Mouse (Mus musculus) erythroblast, embryonic 14.5 days (primary cell): ENCODE results near the gene Zbtb2. TPM values are rescaled to one million over a fixed set of nuclear protein-coding genes. Genes with fewer than 3 reads are reported as not detected.

Source experiments
- H3K27me3 ChIP-seq: 2 replicates; pipeline ENCODE4 v1.6.1; 2012; ENCODE audit warnings: inconsistent platforms; ENCODE audit not compliant: control insufficient read depth
- H3K36me3 ChIP-seq: 2 replicates; pipeline ENCODE4 v1.6.1; 2012; ENCODE audit warnings: mild to moderate bottlenecking, inconsistent platforms; ENCODE audit not compliant: control insufficient read depth
- H3K4me1 ChIP-seq: 2 replicates; pipeline ENCODE4 v1.6.1; 2012; ENCODE audit warnings: inconsistent platforms; ENCODE audit not compliant: control insufficient read depth
- H3K4me3 ChIP-seq: replicated peaks from 2 replicates; pipeline ENCODE3; 2012; ENCODE audit warnings: moderate library complexity, mild to moderate bottlenecking, inconsistent platforms
- H3K9me3 ChIP-seq: 2 replicates; pipeline ENCODE4 v1.6.1; 2012; ENCODE audit warnings: low read length, inconsistent platforms, mixed read lengths; ENCODE audit not compliant: control insufficient read depth
- GATA1 ChIP-seq: IDR thresholded peaks from 2 replicates; pipeline ENCODE4 v1.6.1; 2012; ENCODE audit warnings: low read length, inconsistent platforms, mixed read lengths
- TAL1 ChIP-seq: IDR thresholded peaks from 3 replicates; pipeline ENCODE4 v1.6.1; 2012; ENCODE audit warnings: low read length, inconsistent platforms, mixed read lengths
- polyA plus RNA-seq: library from polyadenylated mRNA; stranded (reverse); fragments of >175 nt; gene quantifications from 2 replicates; pipeline ENCODE4 v1.2.3, GENCODE M21; 2012

The Zbtb2 gene
- polyA plus RNA-seq, 1 experiment: 0.20 TPM

DNA sequence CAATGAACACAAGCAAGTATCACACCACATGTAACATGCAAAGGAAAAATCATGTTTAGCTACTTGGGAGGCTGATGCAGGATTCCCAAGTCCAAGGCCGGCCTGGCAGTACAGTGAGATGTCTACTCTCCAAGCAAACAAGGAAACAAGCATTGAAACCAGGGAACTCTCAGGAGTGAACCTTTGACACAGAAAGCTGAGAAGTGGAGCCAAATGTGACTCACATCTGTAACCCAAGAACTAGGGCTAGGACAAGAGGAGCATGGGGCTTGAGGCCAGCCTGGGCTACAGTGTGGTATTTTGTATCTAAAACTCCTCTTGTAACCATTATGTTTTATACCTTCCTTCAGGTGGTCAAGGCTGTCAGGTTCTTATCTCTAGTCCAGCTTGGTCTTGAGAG is 19.3 kb upstream of the Zbtb2 start:
- no peak for TF ChIP-seq GATA1
- no peak for TF ChIP-seq TAL1
- H3K36me3 ChIP-seq: peaks cover 59% of the 10 kb centered on the region
- H3K27me3 ChIP-seq: no peaks in the 10 kb centered on the region
- no peaks in the 10 kb centered on the region for H3K9me3 ChIP-seq
- H3K4me3 ChIP-seq: no peak overlapping the region
- peaks cover 9% of the 10 kb centered on the region for H3K4me1 ChIP-seq

DNA sequence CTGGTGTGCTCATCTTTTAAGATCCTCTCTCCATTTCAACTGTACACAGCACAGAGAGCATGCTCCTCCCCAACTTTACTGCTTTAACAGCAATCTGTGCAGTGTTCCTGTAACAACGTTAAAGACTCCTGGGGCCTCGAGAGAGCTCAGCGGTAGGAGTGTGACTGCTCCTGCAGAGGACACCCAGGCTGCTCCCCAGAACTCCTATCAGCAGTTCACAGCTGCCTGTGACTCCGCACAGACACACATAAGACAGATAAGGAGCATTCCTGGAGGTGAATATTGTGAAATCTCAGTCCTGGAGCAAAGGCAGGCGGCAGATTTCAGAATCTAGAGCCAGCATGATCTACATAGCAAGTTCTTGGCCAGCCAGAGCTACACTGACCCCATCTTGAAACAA is 17.6 kb upstream of the Zbtb2 start:
- Histone ChIP-seq H3K4me1 (peaks cover 9% of the 10 kb centered on the region), H3K4me3 (no peak overlapping the region)
- TF ChIP-seq GATA1 (no peak), TAL1 (peak; percentile 33; the same call in 1 of the 3 replicates)

DNA sequence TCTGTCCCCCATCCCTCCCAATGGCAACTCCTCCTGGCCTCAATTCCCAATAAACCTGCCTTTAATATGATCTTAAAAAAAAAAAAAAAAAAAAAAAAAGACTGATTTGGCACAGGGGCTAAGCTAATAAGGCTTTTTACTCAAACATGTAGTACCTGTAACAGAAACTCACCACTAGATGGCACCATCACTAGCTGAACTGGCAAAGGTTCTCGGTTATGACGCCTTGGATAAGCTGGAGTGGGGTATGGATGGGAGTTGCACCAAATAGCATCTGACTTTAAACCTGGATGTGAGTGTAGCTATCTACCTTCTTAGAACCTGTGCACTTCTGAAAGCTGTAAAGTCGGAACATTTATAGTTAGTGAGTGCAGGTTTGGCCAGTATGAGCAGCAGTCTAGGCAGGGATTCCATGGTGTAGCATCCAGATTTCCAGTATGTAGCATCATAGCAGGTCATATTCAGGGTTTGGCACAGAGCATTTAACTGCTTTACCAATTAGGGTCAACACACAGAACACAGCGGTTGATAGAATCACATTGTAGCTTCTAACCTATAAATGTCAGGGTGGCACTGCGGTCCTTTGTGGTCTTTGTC is 17.1 kb upstream of the Zbtb2 start:
- Histone ChIP-seq H3K36me3 (peaks cover 52% of the 10 kb centered on the region), H3K9me3 (no peaks in the 10 kb centered on the region), H3K27me3 (no peaks in the 10 kb centered on the region), H3K4me1 (peaks cover 9% of the 10 kb centered on the region), H3K4me3 (no peak overlapping the region)
- TF ChIP-seq GATA1 (no peak), TAL1 (no peak)

More for the DNA sequence above, 17.6 kb upstream of the Zbtb2 start:
- H3K9me3 ChIP-seq: no peaks in the 10 kb centered on the region
- H3K36me3 ChIP-seq: peaks cover 55% of the 10 kb centered on the region
- H3K27me3 ChIP-seq: no peaks in the 10 kb centered on the region

DNA sequence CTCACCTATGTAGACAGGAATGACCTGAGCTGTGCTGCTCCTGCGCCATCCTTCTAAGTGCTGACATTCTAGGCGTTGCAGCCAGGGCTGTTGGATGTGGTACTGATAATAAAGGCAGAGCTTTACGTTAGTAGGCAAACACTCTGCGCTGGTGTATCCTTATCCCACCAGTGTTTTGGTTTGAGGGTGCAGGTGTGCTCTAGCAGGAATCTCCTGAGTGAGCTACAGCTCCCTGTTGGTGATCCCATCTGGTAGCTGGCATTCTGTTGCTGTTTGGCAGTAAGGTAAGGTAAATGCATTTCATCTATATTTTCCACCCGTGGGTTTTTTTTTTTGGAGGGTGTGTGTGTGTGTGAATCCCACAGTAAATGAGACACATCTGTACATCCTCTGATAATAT is 10.2 kb upstream of the Zbtb2 start:
- no peaks in the 10 kb centered on the region for H3K27me3 ChIP-seq
- peaks cover 54% of the 10 kb centered on the region for H3K36me3 ChIP-seq
- H3K9me3 ChIP-seq: no peaks in the 10 kb centered on the region
- H3K4me3 ChIP-seq: no peak overlapping the region
- TF ChIP-seq GATA1 (no peak), TAL1 (no peak)
- H3K4me1 ChIP-seq: peaks cover 6% of the 10 kb centered on the region

DNA sequence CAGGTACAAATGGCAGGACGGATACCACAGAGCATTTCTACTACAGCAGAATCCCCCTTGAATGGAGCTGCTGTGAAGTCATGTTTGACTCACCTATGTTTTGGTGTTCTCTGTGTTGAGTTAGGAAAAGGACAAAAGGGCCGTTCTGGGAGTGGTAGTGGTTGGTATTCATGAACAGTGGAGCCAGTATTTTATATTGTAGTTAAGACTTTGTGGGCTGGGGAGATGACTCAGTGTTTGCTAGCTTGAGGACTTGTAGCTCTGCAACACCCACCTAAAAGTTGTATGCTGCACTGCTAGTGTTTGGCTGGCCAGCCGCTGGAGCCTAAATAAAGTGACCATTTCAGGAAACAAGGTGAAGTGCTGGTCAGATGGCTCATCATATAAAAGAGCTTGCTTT is 7.4 kb upstream of the Zbtb2 start:
- no peaks in the 10 kb centered on the region for H3K9me3 ChIP-seq
- no peaks in the 10 kb centered on the region for H3K27me3 ChIP-seq
- H3K36me3 ChIP-seq: peaks cover 61% of the 10 kb centered on the region
- TF ChIP-seq GATA1 (no peak), TAL1 (no peak)
- peaks cover 23% of the 10 kb centered on the region for H3K4me1 ChIP-seq
- H3K4me3 ChIP-seq: no peak overlapping the region

DNA sequence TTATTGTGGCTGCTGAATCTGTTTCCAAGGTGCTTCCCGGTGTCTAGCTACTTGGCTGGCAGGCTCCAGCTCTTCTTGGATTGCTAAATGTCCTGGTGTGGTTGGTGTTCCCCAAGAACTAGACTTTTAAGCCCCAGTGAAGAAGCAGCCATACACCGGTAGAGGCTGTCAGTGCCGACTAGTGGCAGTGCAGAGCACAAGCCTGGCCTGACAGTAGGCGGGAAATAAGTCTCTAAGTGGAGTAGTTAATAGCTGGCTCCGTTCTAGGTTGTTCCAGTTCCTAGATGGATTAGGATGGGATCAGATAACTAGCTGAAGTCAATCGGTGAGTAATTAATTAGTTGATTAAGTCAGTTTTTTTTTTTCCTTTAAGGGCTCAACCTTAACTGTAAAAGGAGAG is 3.9 kb upstream of the Zbtb2 start:
- no peaks in the 10 kb centered on the region for H3K27me3 ChIP-seq
- peaks cover 57% of the 10 kb centered on the region for H3K36me3 ChIP-seq
- no peak for TF ChIP-seq GATA1
- no peak for TF ChIP-seq TAL1
- no peak overlapping the region for H3K4me3 ChIP-seq
- H3K9me3 ChIP-seq: no peaks in the 10 kb centered on the region
- H3K4me1 ChIP-seq: peaks cover 40% of the 10 kb centered on the region

DNA sequence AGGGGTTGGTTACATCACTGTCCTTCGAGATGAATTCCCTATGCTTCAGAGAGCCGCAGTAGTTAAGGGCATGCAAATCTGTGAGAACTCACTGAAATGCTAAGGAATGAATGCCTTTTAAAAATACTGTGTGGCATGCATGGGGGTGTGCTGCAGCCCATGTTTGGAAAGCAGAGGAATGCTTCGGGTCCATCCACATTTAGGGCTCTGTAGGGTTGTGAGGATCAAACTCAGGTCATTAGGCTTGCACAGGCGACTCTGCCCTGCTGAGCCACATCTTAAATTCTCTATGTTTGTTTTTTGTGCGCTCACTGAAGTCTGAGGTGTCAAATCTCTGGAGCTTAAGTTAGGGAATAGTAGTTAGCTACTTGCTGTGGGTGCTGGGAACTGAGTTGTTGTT is 3.2 kb upstream of the Zbtb2 start:
- H3K4me1 ChIP-seq: peaks cover 45% of the 10 kb centered on the region

GRCm38 (mm10) chr10:4390550-4390949 is 2.6 kb upstream of the Zbtb2 start:
- Histone ChIP-seq H3K27me3 (no peaks in the 10 kb centered on the region), H3K36me3 (peaks cover 49% of the 10 kb centered on the region), H3K9me3 (no peaks in the 10 kb centered on the region), H3K4me1 (peaks cover 49% of the 10 kb centered on the region), H3K4me3 (no peak overlapping the region)
- no peak for TF ChIP-seq GATA1
- no peak for TF ChIP-seq TAL1

More for the DNA sequence above, 3.2 kb upstream of the Zbtb2 start:
- Histone ChIP-seq H3K27me3 (no peaks in the 10 kb centered on the region), H3K9me3 (no peaks in the 10 kb centered on the region), H3K36me3 (peaks cover 55% of the 10 kb centered on the region), H3K4me3 (no peak overlapping the region)
- no peak for TF ChIP-seq TAL1
- no peak for TF ChIP-seq GATA1

DNA sequence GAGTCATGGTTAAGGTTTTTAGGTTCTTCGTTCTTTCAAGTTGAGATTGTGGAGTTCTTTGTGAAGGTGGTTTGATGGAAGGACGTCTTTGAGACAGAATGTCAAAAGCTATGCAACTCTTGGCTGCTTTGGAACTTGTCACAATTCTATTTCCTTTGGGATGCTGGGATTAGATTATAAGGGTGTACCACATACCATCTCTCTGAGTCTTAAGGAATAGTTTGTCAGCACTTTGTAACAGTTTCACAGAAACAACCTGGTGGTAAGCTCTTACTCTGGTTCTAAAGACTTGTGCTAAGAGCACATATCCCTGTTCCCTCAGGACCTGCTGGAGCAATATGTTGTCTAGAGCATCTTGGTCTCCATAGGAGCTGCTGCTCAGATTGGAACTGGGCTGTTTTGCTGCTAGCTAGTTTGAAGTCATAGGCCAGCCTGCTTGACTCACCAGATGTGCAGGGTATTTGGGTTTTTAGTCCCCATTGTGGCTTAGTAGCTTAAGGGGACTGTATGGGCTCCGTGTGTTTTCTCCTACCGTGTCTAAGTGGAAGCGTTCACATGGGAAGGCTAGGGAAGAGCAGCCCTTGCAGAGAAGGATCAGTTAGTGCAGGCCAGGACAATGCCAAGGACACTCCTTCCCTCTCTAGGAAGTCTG is 1.7 kb upstream of the Zbtb2 start:
- Histone ChIP-seq H3K4me1 (peaks cover 57% of the 10 kb centered on the region), H3K4me3 (peak overlapping the region; percentile 92), H3K9me3 (no peaks in the 10 kb centered on the region), H3K36me3 (peaks cover 40% of the 10 kb centered on the region), H3K27me3 (no peaks in the 10 kb centered on the region)
- TF ChIP-seq TAL1 (no peak), GATA1 (no peak)

DNA sequence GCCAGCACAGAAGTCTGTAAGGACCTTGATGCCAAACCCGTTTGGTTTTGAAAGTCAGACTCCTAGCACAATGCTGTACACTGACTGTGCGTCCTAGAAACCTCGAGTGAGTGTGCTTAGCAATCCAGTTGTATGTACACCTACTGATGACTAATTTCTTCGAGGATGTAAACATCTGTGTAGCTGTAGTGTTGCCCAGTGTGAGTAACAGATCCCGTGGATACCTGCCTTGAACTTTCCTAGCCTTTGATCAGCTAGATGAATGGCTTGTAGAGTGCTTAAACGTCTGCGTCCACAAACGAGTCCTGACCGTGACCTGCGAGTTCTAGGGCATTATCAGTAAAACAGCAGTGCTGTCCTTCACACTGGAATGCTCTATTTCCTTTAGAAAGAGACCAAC is 1.1 kb upstream of the Zbtb2 start:
- peaks cover 62% of the 10 kb centered on the region for H3K4me1 ChIP-seq
- H3K27me3 ChIP-seq: no peaks in the 10 kb centered on the region
- TF ChIP-seq GATA1 (no peak), TAL1 (no peak)
- H3K36me3 ChIP-seq: peaks cover 34% of the 10 kb centered on the region
- peak overlapping the region; percentile 92 for H3K4me3 ChIP-seq
- H3K9me3 ChIP-seq: no peaks in the 10 kb centered on the region
